Mouse (Mus musculus) kidney, adult 9 months (tissue): ENCODE measurements around the gene Cpxm1.

ENCODE experiments used
- DNase-seq: peaks from one replicate; pipeline ENCODE4 v3.0.0; 2022

The Cpxm1 gene

DNA sequence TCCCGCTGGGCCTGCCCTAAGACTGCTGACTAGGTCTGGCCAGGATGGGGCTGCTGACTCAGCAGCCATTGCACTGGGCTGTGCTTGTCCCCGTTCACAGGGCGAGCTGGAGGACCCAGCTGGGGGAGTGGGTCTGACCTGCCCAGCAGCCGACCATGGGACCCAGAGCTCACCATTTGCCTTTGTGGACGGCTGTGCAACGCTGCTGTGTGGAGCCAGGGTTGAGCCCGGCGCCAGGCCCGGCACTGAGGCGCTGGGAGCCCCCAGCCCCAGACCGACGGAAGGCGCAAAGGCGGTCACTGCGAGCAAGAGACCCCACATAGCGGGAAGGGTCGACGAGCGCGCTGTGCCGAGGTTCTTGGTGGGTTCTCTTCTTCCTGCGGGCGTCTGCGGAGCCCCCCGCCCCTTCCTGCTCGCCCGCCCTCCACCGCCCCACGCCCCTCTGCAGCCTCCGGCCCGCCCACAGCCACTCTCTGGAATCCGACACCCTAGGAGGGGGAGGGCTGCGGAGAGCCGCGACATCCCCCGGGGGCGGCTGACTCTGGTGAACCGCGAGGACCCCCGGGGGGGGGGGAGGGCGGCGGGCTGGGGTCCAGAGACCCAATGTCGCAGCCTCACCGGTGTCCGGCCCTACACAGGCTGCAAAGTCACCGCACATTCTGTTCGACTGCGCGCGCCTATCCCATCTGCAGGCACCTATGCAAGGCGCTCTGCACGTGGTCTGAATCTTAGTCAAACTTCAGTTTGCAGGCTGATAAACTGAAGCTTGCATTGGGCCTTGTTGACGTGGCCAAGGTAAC lies at the start of gene Cpxm1:
TSS of gene Cpxm1 (minus strand) at position 389 of the 800 bp plus-strand sequence.
- DNase-seq, result no peak

DNA sequence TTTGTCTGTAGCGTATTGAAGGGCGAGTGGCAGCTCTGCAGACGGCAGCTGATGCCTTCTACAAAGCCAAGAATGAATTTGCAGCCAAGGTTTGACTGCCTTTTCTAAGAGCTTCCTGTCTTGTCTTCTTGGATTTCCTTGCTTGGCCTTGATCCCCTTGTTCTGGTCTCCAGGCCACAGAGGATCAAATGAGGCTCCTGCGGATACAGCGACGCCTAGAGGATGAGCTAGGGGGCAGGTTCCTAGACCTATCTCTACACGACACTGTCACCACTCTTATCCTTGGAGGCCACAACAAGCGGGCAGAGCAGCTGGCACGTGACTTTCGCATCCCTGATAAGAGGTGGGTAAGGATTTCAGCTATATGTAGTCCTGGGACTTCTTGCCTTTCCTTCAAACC lies 44.8 kb upstream of the Cpxm1 start:
- no peak for DNase-seq

DNA sequence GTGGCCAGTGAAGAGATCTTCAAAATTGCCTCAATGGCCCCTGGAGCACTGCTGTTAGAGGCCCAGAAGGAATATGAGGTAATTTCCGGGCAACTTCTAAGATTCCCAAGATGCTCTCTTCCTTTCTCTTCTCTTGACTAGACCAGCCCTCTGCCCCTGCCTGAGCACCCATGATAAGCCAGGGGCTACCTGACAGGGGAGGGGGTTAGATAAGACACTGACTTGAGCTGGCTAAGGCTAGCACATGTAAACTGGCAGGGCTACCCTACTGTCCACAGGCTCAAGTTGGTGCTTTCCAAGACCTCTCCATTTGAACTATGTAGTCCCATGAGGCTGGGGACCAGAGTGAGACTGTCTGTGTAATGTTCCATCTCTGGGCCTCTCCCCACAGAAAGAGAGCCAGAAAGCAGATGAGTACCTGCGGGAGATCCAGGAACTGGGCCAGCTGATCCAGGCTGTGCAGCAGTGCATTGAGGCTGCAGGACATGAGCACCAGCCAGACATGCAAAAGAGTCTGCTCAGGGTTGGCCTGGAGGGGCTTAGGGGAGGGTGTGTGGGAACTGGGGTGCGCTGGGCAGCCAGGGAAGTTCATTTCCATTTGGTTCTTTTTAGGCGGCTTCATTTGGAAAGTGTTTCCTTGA lies 42.6 kb upstream of the Cpxm1 start:
- DNase-seq, result no peak

DNA sequence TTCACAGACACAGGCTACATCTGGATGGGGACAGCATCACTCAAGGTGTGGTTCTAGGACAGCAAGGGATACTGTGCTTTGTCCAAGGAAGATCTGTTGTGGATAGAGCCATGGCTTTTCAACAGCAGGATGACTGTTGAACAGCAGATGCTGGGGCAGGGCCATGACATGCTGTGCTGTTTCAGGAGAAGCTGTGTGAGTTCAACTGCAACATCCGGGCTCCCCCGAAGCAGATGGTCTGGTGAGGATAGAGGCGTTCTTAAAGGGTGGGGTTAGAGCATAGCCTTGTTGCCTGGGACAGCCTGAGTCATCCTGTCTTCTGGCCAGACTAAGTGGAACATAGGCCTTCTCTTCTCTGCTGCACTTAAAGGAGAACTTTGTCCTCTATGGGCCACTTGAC lies 41.5 kb upstream of the Cpxm1 start:
- DNase-seq, result no peak

DNA sequence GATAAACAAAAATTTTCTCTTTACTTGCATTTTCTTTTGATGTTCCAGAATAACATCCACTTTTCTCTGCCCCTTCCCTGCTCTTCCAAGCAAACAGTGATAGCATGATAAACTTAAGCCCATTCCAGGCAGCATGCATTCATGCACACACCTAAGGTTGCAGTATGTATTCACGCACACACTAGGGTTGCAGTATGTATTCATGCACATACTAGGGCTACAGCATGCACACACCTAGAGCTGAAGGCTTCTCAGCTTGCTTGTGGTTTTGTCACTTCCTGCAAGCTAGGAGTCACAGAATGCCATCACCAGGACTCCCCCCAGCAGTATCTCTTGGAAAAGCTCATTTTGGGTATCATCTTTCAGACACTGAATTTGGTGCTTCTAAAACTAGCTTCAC lies 39.4 kb upstream of the Cpxm1 start:
- DNase-seq, result no peak

DNA sequence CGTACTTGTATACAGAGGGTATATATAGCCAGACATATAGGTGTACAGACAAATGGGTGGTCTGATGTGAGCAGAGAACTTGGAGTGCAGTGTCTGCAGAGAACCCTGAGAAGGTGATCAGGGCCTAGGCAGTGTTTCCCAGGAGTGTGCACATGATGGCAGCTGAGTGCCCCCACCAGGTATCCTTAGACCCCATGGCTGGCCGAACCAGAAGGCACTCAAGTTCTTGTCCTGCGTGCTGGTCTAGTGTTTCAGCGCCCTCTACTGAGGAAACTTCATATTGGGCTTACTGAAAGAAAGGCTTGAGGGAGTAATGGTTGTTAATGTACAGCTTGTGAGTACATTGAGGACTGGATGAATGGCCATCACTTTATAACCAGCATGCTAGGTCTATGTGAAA lies 35.8 kb upstream of the Cpxm1 start:
- DNase-seq, result peak; percentile 63

DNA sequence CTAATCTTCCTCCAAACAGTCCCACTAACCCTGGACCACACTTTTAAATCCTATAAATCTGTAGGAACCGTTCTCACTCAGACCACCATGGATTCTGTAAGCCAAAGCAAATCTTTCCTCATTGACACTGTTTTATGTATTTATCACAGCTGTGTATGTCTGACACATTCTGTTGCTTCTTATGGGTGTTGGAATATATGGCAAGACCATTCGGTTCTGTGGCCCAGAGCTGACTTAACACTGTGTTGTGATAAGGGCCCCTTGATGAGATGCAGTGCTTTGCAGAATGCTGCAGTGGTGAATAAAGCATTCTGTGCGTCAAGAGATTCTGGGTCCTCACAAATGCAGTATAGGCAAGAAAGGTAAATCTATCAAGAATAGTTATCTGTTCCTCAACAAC lies 34.8 kb upstream of the Cpxm1 start:
- DNase-seq, result no peak

DNA sequence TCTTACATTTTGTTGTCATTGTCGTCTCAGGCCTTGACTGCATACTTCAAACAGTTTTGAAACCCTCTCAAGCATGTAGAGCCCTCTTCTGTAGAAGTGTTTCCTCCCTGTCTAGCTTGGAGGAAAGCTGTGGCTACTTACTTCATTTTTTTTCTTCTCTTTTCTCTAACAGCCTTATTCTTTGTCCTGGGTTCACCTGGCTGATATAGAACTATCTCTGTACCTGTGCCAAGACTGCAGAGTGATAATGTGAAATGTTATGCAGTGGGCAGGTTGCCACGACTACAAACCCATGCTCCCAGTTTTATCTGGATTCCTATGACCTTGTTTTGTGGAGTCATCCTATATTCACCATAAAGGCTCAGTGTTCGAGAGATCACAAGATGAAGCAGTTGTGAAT lies 33.1 kb upstream of the Cpxm1 start:
- DNase-seq, result no peak

DNA sequence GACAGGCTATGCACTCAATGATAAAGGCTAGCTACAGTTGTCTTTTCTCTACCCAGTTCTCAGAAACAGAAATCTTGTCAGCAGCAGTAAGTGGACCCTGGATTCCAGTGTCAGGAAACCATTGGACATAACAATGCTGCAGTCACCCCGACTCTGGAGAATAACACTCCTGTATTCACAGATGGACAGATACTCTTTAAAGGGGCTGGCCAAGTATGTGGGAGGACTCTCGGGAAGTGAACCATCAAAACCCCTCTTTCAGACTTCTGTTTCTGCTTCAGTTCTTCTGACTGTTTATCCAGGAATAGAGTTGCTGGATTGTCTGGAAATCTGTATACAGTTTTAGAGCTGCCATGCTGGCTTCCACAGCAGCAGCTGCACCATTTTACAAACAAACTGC lies 32.5 kb upstream of the Cpxm1 start:
- DNase-seq, result no peak

DNA sequence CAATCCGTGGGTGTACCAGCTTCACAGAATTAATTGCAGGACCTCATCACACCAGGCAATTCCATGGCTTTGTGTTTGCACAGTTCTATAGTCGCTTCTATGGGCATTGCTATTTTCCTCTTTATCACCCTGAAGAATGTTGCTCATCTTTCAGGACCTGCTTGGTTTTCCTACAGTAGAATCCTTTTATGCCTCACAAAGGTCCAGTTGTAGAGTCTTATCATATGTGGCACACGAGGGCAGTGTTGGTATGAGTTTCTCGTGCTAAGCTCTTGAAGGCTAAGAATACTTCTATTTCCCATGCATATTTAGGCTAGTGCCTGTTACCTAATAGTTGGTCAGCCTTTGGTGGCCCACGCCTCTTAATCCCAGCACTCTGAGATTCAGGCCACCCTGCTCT lies 27.7 kb upstream of the Cpxm1 start:
- peak; percentile 28 for DNase-seq

DNA sequence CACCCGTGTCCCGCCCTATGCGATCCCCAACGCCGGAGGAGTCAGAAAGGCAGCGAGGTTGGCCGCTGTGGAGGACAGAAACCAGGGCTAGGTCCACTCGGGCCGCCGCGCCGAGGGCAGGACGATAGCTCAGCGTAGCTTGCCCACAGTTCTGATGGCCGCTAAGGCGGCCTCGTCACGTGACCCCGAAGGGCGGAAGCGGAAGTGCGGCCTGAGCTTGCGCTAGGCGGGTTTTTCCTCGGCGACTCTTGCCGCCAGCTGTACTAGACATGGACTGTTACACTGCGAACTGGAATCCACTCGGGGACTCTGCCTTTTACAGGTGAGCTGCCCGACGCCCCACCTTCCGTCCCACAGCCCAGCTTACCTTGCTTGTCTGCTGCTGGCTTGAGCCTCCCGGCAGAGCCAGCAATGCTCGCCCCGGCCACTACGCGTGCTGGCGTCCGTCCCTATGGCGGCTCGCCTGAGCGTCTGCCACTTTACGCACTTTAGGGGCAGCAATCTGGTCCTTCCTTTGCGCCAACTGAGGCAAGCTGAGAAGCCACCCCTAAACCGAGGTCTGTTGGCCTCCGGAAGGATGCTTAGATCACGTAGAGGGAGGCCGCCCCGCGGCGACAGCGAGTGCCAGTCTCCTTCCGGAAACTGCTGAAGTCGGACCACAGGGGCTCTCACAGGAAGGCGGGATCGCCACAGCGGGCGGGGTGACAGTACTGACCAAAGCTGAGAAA lies 26.9 kb upstream of the Cpxm1 start, which contains the start of the genes Vps16 and Pced1a:
TSS of gene Vps16 (plus strand) at position 214 of the 728 bp plus-strand sequence.
TSS of gene Pced1a (minus strand) at position 576 of the 728 bp plus-strand sequence.
- peak; percentile 92 for DNase-seq

DNA sequence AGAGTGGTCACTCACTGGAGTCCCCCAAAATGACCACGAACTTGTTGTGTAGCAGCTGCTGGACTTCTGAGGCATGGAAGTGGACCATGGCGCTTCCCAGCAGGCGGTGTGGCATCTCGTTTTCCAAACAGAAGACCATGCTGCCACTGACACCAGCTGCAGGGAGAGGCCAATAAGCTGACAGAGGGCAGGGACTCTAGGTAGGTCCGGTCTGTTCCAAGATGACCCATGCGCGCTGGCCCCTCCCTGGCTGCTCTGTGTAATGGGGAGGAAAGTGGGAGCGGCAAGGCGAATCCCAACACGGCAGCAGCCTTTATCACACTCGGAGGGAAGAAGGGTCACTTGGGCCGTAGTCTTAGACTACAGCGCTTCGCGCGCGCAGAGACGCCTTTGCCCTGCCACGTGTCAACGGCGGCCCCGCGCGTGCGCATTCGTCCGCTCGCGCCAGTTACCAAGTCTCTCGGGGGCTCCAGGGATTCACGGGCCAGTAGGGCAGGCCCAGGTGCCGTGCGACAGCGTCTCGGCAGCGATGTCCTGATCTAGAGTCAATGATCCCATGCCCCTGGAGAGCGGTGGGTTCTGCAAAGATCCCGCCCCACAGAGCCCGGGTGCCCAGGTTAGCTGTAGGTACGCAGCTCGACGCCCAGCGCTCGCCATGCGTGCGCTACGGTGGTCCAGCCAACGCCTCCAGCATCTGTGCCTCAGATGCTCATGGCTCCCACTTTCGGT lies 26.2 kb upstream of the Cpxm1 start:
- peak; percentile 77 for DNase-seq

DNA sequence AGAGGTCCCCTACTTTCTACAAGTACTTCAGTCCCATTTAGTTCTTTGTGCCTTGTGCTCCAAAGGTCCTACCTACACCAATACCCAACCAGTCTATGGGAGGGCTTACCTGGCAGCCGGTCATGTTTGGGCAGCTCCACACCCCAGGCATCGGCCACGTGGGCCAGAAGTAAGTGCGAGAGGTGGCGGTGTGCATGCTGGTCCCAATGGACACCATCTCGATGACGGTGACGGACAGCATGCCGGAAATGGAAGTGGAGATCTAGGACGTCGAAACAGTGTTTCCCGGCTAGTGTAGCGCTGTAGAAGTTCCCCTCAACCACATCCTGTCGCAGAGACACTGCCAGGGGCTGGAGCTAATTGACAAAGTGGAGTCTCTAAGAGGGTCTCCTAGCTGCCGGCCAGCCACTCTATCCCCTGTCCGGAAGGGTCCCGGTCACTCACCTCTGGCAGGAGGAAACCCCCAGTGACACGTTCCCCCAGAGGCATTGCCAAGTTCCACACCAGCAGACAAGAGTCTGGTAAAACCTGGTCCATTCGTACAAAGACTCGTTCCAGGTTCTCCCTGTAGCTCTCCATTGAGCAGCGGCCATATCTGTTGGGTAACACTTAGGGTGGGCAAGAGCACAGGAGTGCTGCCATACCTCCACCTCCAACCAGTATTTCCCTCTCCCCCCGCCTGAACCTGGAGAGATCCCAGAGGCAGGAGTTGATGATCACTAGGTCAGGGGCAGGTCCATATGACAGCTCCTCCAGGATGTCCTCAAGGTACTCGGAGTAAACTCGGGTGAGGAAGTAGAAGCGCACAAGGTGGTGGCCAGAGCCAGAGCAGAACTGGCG lies 24.6 kb upstream of the Cpxm1 start:
- DNase-seq, result no peak

DNA sequence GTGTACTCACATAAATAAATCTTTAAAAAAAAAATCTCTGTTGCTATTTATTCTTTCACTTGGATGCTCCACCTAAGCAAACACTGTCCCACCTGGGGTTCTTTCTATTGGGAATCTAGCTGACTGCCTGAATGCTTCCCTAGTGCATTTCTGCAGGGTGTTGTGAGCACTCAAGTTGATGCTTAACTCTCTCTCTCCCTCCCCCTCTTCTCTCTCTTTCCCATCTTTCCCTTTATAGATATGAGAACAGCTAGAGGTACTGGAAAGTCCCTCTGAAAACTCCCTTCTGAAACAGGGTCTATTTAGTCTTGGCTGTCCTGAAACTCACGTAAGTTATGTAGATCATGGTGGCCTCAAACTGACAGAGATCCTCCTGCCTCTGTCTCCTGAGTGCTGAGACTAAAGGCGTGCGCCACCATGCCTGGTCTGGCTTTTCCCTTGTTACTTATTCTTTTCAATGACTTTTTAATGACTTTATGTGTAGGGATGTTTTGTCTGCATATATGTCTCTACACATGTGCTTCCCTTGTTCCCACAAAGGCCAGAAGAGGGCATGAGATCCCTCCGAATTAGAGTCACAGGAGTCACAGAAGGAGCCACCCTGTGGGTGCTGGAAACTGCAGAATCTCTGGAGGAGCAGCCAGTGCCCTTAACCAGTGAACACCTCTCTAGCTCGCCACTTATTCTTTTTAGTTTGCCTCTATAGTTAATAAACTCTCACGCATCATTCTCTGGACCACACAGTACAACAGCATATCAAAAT lies 16.9 kb upstream of the Cpxm1 start:
- DNase-seq, result no peak

DNA sequence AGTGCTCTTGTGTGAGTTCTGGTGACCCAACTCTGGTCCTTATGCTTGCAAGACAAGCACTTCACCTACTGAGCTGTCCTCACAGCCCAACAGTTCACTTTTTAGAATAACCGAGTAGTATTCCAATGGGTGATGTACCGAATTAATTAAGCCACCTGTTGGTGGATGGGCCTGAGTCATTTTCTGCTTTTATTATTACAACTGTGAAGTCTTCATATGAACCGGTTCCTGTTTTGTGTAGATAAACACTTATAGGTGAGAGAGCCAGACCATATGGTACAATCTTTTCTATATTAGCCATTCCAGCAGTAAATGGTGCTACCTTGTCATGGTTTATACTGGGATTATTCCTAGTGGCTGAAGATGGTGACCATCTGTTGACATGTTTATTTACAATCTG lies 15.4 kb upstream of the Cpxm1 start:
- no peak for DNase-seq

DNA sequence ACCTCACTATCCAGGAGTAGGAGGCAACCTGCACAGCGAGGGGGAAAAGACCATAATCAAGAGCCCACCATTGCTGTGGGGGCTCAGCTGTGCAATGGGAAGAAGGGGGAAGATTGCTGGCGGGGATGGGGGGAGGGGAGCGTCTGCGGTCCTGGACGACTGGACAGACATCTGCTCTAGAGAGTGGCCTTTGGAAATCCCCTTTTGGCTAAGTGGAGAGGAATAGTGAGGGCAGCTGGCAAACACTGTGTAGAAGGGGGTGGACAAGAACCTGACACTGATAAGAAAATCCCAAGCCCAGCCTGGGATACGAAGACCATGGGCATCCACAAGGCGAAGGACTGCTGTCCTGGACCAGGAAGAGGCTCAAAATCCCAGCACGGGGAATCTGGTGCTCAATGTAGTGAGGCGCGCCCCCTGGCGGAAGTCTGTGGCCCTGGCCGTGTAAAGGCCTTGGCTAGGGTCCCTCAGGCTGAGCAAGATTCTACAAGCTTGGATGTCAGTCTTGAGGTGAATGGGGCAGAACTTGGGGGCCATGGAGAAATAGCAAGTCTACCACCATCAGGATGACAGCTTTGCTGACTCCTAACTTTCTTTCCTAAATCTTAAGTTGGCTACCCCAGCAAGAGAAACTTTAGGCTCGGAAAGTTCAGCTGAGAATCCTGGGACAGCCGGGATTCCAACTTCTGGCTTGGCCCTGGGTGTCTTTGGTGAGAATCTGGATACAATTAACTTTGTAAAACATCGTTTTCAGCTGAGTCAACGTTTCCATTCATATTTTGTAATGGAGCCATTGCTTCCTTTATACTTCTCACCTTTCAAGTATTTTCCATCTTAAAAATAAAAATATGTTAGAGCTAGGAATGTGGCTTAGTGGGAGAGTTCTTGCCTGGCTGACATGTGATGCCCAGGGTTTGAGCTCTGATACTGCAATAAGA lies 14.5 kb upstream of the Cpxm1 start:
- DNase-seq, result peak; percentile 83

DNA sequence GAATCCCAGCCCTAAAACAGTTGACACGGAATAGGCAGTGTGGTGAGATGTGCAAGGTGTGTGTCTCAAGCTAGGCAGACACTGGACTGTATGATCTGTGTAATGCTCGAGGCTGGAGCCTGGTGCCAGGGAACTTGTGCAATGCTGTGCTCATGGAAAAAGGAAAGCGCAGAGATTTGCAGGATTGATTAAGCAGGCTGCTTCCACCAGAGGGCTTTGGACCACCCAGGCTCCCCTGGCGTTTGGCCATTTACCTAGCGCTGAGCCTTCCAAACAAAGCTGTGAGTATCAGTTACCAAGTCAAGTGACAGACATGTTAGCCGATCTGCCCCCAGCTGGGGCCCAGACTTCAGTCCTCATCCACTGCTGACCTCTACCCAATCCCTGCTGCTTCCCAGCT lies 10.8 kb upstream of the Cpxm1 start:
- no peak for DNase-seq

DNA sequence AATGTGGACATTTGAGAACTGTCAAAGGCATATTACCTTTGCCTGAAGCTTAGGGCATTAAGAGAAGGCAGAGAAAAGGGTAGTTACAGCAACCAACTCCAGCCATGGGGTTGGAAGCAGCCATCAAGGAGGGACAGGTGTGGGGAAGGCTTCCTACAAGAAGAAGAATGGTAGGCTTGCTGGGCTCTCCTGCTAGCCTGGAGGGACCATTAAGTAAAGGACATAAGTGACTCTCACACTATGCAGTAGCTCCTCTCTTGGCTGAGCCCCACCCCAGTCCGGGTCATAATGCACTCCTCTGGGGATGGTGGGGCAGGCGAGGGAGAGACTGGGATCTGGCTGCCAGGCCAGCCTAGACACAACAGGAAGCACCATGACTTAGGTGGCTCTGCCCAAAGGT lies 8.8 kb upstream of the Cpxm1 start, which contains the start of gene Tmem239:
TSS of gene Tmem239 (plus strand) at position 301 of the 400 bp plus-strand sequence.
- no peak for DNase-seq

DNA sequence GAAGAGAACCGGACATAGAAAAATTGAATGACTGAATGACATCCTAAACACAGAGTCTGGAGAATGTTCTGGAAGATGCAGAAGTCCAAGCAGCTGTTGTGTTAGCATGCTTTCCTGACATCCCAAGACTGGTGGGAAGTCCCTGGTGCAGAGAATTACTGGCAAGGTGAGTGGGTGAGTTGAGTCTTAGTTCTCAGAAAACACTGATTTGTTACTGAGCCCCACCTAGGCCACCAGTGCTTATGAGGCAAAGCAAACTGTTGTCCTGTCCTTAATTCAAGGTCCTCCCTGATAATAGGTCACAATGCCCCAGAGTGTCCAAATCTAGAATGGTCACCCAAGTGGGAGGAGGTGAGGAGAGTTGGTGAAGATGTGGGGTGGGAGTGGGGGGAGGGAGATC lies 7.6 kb upstream of the Cpxm1 start, which contains the start of the genes Gm28372 and 1700020A23Rik:
TSS of gene Gm28372 (plus strand) at position 301 of the 400 bp plus-strand sequence.
TSS of gene 1700020A23Rik (plus strand) at position 321 of the 400 bp plus-strand sequence.
- no peak for DNase-seq

DNA sequence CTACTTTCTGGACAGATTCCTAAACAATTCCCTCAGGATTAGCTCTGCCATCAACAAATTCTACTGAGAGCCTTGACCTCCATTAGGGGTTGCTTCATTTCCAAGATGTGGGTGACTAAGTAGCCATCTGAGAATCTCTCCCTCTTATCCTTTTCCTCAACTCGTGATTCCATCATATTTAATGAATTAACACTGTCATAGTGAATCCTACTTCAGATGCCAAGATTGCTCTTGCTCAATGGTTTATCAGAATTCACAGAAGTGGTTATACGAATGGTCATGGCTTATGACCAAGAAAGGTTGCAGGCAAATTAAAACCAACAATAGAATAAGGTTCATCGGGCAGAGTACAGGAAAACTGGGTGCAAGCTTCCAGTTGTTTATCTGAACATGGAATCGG lies 4.5 kb upstream of the Cpxm1 start:
- DNase-seq, result no peak
